ENCODE assay signal across 29 mouse cellular contexts in the genomic region with DNA sequence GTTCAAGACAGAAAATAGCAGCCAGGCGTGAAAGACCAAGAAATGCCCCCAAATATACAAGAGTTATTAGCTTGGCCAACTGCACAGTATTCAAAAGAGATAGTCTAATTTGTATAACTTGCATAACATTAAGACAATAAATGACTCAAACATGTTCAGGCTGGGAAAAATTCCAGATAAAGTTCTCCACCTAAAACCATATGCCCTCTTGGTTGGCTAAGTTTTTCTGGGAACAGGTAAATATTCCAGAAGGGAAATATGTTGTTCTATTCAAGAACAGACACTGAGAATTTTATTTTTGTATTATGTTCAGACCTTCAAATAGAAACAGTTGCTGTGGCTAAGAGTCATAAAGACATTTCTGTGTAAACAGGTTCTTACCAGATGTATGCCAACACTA.
"Had no signal": no experiment of that assay in that cellular context is flagged by ENCODE, and none has a peak within 500 bp of the region (broad histone marks: within the 10 kb centered on the region; RNA-seq: fewer than 3 reads in every experiment).

No protein-coding gene starts in this region.

- H3K4me3 ChIP-seq: embryonic facial prominence, embryonic 10.5 days; embryonic facial prominence, embryonic 12.5 days; embryonic facial prominence, embryonic 13.5 days; embryonic facial prominence, embryonic 15.5 days; erythroblast, embryonic 14.5 days; forebrain, embryonic 10.5 days; forebrain, embryonic 12.5 days; forebrain, embryonic 13.5 days; forebrain, embryonic 15.5 days; gastrocnemius, adult 2 months; heart, adult 2 months; heart, embryonic 10.5 days had no signal

- DNase-seq: cerebellum, adult 8-10 months; cerebellum, adult 9-10 months; cerebellum, adult 9-11 months; cerebellum, postnatal 10 days; cerebellum, postnatal 14 days; cerebellum, postnatal 25 days; cerebellum, postnatal 36 days; embryo, embryonic 11 days; forebrain, postnatal 0 days; gastrocnemius, adult 2 months; gastrocnemius, postnatal 10 days; gastrocnemius, postnatal 14 days; gastrocnemius, postnatal 25 days; gastrocnemius, postnatal 36 days; heart, adult 11 months; heart, adult 18-20 months; heart, adult 2 months had no signal

- H3K4me1 ChIP-seq: embryonic facial prominence, embryonic 15.5 days; forebrain, embryonic 12.5 days; forebrain, embryonic 13.5 days; forebrain, embryonic 15.5 days; heart, embryonic 10.5 days had no signal

- H3K27ac ChIP-seq: embryonic facial prominence, embryonic 10.5 days; embryonic facial prominence, embryonic 12.5 days; embryonic facial prominence, embryonic 13.5 days; embryonic facial prominence, embryonic 15.5 days; forebrain, embryonic 10.5 days; forebrain, embryonic 12.5 days; forebrain, embryonic 13.5 days; forebrain, embryonic 15.5 days; gastrocnemius, adult 2 months; heart, adult 2 months; heart, embryonic 10.5 days had no signal

- ATAC-seq: forebrain, embryonic 13.5 days; forebrain, embryonic 14.5 days; forebrain, embryonic 15.5 days; forebrain, embryonic 16.5 days; forebrain, postnatal 0 days had no signal
